Mouse (Mus musculus): ENCODE measurements at regions not wholly inside any gene's neighbourhood (a gene's known extent, or its start where the extent isn't known, plus 50 kb on each side); places are given as distances from the start of the nearest gene placed in this dataset.

- DNase-seq: no peak
These were observed 116.5 kb upstream of the Cpsf6 start for GRCm38 (mm10) chr10:117496064-117497011.

- peak; percentile 7 for DNase-seq
These were observed 114.4 kb upstream of the Cpsf6 start for GRCm38 (mm10) chr10:117494171-117494701.

DNA sequence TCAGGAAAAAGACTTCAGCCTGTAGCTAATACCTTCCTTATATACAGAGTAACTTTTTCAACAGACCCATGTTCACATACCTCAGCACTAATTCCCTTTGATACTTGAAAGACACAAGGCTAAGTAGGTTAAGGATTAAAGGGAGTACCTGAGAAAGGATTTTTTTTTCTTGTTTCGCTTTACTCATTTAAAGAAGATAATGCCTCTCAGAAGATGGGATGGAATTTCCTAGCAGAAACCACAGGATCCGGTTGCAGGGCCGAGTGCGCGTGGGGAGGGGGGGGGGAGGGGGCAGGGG, 114.0 kb upstream of the Cpsf6 start:
- DNase-seq: no peak

- no peak for DNase-seq
These were observed 113.4 kb upstream of the Cpsf6 start for GRCm38 (mm10) chr10:117493091-117493823.

DNA sequence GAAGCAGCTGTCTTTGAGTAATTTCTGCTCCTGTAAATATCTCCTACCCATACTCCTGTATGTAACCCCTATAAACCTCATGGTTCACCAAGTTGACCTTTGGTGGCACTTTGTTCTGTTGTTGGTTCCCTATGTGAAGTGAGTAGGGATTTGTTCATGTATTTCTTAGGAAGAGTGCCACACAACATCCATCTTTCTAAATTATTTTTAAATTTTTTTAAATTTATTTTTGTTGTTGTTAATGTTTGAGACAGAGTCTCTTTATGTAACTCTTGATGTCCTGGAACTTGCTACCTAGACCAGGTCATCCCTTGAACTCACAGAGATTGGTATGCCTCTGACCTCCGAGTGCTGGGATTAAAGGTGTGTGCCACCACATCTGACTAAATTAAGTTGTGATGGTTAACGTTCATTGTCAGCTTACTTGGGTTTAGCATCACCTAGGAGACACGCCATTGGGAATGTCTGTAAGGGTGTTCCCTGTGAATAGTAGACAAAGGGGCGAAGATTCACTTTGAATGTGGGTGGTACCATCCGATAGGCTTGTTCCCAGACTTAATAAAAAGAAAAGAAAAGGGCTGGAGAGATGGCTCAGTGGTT, 112.7 kb upstream of the Cpsf6 start:
- no peak for DNase-seq

GRCm38 (mm10) chr10:117491711-117492110, 111.9 kb upstream of the Cpsf6 start:
- DNase-seq: no peak

- DNase-seq: no peak
These were observed 111.2 kb upstream of the Cpsf6 start for GRCm38 (mm10) chr10:117490851-117491595.

DNA sequence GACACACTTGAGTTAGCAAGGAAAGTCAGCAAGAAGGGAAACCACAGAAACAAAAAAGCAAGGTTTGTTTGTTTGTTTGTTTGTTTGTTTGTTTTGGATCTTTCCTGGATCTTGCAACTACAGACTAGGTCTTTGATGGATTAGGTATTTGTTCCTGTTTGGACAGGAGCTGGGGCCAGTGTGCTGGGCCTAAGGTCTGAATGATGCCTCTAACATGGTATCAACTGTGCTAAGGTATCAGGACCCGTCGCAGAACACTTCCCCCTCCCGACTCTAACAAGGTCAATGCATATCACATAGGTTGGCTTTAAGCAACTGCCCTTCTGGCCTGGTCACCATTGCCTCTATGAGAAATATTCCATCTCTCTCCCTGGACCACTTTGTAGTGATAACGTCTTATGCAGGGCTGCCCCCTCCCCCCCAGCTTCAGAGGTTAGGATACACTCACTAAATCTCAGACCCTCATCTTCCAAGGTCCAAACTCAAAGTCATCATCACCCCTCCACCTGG, 103.3 kb upstream of the Cpsf6 start:
- no peak for DNase-seq

DNA sequence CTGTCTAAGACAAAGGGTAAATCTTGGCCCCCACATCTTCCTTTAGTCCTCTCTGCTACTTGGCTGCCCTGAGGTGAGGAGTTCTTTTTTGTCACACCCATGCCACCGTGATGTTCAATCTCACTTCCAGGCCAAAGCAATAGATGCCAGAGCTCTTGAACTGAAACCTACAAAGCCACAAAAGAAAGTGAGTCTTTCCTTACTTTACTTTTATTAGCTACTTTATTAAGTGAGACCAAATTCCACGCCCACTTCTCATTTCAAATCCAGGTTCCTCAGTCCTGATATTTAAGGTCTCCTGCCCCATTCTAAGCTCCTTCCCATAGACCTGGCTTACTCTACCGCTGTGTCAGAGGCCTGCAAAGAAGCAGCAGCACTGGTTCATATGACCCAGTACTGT, 102.5 kb upstream of the Cpsf6 start:
- no peak for DNase-seq

DNA sequence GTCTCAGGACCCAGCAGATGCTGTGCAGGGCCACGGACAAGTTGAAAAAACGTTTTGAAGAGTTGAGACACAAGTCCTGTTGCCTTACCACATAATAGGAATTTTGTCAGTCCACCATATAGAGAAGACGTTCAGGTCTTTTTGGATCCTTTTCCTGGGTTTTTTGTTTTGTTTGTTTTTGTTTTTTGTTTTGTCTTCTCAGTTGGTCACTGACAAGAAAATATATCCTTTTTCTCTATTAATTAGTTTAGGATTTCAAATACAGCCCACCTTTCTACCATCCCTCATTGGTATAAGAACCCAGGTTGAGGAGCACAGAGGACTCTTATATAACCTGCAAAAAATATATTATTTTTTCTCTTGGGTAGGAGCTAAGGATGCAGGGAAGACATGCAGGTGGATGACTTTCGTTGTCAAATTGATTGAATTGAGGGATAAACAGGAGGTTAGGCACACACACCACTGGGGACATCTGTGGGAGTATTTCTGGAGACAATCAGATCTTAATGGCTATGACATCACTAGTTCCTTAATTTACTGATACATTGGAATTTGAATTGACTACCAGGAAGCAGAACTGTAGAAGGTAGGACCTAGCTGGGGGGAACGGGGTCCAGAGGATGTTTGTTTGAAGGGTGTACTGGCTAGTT, 101.7 kb upstream of the Cpsf6 start:
- no peak for DNase-seq

- DNase-seq: no peak
These were observed 100.6 kb upstream of the Cpsf6 start for GRCm38 (mm10) chr10:117480456-117480850.

- DNase-seq: no peak
These were observed 100.1 kb upstream of the Cpsf6 start for GRCm38 (mm10) chr10:117479721-117480455.

DNA sequence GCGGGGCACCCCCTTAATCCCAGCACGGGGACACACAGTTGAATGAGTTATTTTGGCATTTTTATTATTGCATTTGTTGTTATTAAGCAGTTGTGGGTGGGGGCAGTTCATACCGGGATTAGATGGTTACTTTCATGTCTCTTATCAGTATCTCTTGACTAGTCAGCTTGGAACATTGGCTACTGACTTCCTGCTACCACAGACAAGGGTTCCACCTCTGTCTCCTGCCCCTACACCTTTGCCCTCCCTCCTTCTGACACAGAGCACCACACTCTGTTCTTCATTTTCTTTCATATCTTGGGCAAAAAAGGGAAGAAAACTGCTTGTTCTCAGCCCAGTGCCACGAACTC, 99.1 kb upstream of the Cpsf6 start:
- no peak for DNase-seq

DNA sequence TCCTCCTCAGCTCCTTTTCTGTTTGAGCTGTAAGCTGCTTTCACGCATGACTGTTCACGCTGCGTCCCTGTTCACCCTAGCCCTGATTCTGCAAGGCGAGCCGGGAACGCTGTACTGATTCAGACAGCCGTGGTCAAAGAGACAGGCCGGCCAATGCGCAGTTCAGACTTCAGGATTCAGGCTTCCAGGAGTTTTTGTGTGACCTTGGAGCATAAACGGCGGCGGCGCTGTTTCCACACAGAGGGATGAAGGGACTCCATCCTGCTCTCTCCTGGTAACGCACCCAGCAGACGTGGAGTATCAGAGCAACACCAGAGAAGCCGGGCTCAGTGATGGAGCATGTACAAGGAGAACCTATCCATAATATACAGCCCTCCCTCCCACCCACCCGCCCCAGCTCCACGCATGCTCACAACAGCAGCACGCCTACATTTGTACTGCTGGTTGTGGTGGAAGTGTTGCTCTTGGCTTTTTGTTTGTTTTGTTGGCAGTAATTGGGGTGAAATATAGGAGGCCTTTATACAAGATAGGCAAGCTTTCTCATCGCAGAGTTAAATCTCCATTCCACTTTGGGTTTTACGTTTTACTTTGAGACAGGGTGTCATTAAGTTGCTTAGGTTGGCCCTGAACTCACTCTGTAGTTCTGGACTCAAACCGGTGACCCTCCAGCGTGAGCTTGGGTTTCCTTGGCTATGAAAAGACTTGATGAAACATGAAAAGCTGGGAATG, 98.6 kb upstream of the Cpsf6 start:
- no peak for DNase-seq

DNA sequence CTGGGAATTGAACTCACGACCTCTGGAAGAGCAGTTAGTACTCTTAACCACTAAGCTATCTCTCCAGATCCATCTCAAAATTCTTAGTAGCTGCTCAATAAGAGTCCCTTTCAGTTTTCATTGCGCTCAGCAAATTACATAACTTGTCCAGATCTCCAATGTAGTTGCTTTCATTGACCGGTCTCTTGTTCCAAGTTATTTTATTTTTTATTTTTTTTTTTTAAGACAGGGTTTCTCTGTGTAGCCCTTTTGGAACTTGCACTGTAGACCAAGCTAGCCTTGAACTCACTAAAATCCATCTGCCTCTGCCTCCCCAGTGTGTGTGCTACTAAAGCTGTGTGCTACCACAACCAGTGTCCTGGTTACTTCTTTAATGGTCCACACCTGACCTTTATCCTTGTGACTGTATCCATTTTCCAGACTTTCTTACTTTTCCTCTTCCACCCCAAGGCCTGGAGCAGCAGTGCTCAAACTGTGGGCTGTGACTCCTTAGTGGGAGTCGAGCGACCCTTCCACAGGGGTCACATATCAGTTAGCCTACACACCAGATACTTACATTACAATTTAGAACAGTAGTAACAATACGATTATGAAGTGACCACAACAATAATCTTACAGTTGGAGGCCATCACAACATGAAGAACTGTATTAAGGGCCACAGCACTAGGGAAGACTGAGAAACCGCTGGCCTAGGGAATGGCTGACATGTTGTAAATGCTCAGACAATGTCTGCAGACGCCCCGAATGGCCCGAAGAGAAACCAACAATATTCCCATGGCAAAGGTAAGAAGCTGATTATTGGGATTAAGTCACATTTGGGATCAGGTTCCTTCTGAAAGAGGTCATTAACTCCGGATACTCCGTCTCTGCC, 97.8 kb upstream of the Cpsf6 start:
- no peak for DNase-seq

DNA sequence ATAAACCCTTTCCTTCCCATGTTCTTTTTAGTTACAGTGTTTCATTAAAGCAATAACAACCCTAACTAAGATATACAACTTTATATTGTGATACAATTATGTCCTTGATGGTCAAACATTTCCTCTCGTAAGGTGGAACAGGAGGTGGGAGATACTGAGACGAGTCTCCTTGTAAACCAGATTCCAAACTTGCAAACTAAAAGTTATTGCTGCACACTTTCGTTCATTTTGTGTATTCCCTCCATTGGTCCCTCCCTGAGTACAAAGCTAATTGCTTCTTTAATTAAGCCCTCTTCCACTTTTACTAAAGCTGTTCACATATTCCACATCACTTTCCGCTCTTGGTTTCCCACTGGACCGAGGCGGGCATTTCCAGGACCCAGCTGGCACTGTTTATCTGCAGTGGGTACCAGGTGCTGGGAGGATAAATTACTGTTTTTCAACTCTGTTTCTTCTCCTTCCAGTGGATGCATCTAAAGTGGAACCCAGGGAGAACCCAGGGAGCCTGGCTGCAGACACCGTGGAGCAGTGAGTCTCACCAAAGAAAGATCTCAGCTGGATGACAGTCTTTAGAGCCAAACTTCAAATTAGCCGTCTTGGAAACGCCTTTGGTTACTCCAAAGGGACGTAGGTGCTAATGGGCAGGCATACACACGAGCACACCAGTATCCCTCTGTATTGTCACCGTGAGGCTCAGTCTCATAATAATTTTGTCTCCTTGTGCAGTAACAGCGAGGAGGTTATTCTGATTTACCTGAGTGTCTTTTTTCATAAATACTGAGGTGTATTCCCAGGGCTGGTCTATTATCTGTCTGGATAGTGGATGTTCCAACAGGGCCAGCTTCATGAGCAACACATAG, 95.5 kb upstream of the Cpsf6 start:
- no peak for DNase-seq

- DNase-seq: no peak
These were observed 94.7 kb upstream of the Cpsf6 start for GRCm38 (mm10) chr10:117474351-117475085.

DNA sequence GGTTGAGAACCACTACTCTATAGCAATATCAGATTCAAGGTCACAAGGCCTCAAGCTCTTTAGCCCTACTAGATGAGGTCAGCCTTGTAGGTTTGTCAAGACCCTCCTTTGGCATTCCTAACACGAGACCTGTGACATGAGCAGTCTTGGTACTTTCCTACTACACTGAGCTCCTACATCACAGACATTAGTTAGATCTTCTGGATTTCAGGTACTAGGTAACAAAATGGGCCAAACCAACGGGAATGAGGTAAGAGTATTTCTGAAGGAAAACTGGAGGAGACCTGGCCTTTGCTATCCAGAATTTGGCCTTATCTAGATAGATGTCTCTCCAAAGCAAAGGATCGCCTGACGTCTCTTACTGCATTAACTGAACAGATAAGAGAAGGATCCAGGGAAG, 93.7 kb upstream of the Cpsf6 start:
- no peak for DNase-seq
